Mouse (Mus musculus): Measurements from ENCODE around the gene Ddx1.

Ddx1 gene

GRCm38 (mm10) chr12:13248691-13249572 lies at the start of gene Ddx1:
Gene Ddx1 (minus strand): TSS chr12:13249213.
- peak; percentile 85 to 88 for DNase-seq

- no peak for DNase-seq
These were observed 44.4 kb upstream of the Ddx1 start for GRCm38 (mm10) chr12:13293421-13293881.

GRCm38 (mm10) chr12:13291453-13291852 lies 42.4 kb upstream of the Ddx1 start:
- DNase-seq, result no peak

- no peak for DNase-seq
These were observed 20.8 kb upstream of the Ddx1 start for GRCm38 (mm10) chr12:13269570-13270390.

GRCm38 (mm10) chr12:13268826-13269449 lies 19.9 kb upstream of the Ddx1 start, which contains the start of gene Nbas:
Gene Nbas (plus strand): TSS chr12:13269133.
- DNase-seq, result peak; percentile 89 to 90

GRCm38 (mm10) chr12:13268412-13268811 lies 19.4 kb upstream of the Ddx1 start:
- no peak for DNase-seq

GRCm38 (mm10) chr12:13255701-13256100 lies 6.7 kb upstream of the Ddx1 start:
- no peak for DNase-seq

- no peak for DNase-seq
These were observed 6.1 kb upstream of the Ddx1 start for GRCm38 (mm10) chr12:13255068-13255467.

GRCm38 (mm10) chr12:13249573-13249919 lies 533 bp upstream of the Ddx1 start:
- DNase-seq, result no peak

- DNase-seq, result no peak
These were observed 6.6 kb downstream of the Ddx1 start for GRCm38 (mm10) chr12:13242453-13242852.

- DNase-seq, result no peak
These were observed 30.9 kb downstream of the Ddx1 start for GRCm38 (mm10) chr12:13218101-13218514.

GRCm38 (mm10) chr12:13217568-13217967 lies 31.4 kb downstream of the Ddx1 start:
- no peak for DNase-seq

- no peak for DNase-seq
These were observed 32.4 kb downstream of the Ddx1 start for GRCm38 (mm10) chr12:13216501-13217103.

- peak; percentile 81 to 88 for DNase-seq
These were observed 34.4 kb downstream of the Ddx1 start for GRCm38 (mm10) chr12:13214345-13215278.

GRCm38 (mm10) chr12:13211746-13212482 lies 37.1 kb downstream of the Ddx1 start:
- DNase-seq, result peak; percentile 58 to 71

- no peak for DNase-seq
These were observed 39.2 kb downstream of the Ddx1 start for GRCm38 (mm10) chr12:13209692-13210377.

GRCm38 (mm10) chr12:13208983-13209451 lies 40.0 kb downstream of the Ddx1 start:
- DNase-seq, result no peak

GRCm38 (mm10) chr12:13208517-13208916 lies 40.5 kb downstream of the Ddx1 start:
- DNase-seq, result no peak

GRCm38 (mm10) chr12:13207099-13207498 lies 41.9 kb downstream of the Ddx1 start:
- no peak for DNase-seq

GRCm38 (mm10) chr12:13205733-13206132 lies 43.3 kb downstream of the Ddx1 start:
- no peak for DNase-seq

Data from lung, postnatal 4 days (tissue).